Mouse (Mus musculus) midbrain, embryonic 11.5 days (tissue): ENCODE data around the gene Tssk6. TPM values are rescaled to one million over a fixed set of nuclear protein-coding genes. Genes with fewer than 3 reads are reported as not detected.

Experiments
- ATAC-seq: fragments of 200-750 bp; cut with Nextera tagmentation; 2 replicates; pipeline ENCODE4 v1.8.0; 2017; ENCODE audit warnings: moderate TSS enrichment, moderate library complexity; ENCODE audit not compliant: low FRiP score
- DNase-seq: peaks from one replicate; pipeline ENCODE4 v3.0.0; 2015; ENCODE audit warnings: low spot score; ENCODE audit errors: missing footprints
- H3K27ac ChIP-seq: fragments of 300-500 bp; sonication (generic); 2 replicates; pipeline ENCODE4 v1.5.1; 2014; ENCODE audit warnings: low read depth, low read length
- H3K27me3 ChIP-seq: fragments of 300-500 bp; sonication (generic); 2 replicates; pipeline ENCODE4 v1.6.1; 2014; ENCODE audit warnings: mild to moderate bottlenecking, low read length, moderate library complexity, mixed read lengths; ENCODE audit not compliant: control insufficient read depth, insufficient read depth
- H3K36me3 ChIP-seq: fragments of 300-500 bp; sonication (generic); 2 replicates; pipeline ENCODE4 v1.6.1; 2014; ENCODE audit warnings: mild to moderate bottlenecking, low read length, moderate library complexity, mixed read lengths; ENCODE audit not compliant: control insufficient read depth, insufficient read depth
- H3K4me1 ChIP-seq: fragments of 300-500 bp; sonication (generic); 2 replicates; pipeline ENCODE4 v1.6.1; 2014; ENCODE audit warnings: low read length; ENCODE audit not compliant: control insufficient read depth, insufficient read depth
- H3K4me2 ChIP-seq: fragments of 300-500 bp; sonication (generic); 2 replicates; pipeline ENCODE4 v1.6.1; 2014; ENCODE audit warnings: mild to moderate bottlenecking, moderate library complexity
- H3K4me3 ChIP-seq: fragments of 300-500 bp; sonication (generic); 2 replicates; pipeline ENCODE4 v1.5.1; 2014; ENCODE audit warnings: low read depth, low read length
- H3K9ac ChIP-seq: fragments of 300-500 bp; sonication (generic); 2 replicates; pipeline ENCODE4 v1.6.1; 2014; ENCODE audit warnings: low read length
- H3K9me3 ChIP-seq: fragments of 300-500 bp; sonication (generic); 2 replicates; pipeline ENCODE4 v1.6.1; 2016; ENCODE audit warnings: low read length; ENCODE audit not compliant: control insufficient read depth
- WGBS: fragments of 180-500 bp; shearing (Covaris S2); extraction: QIAGEN DNeasy Blood & Tissue Kit; methylation state at CpG from one replicate; pipeline ENCODE4 v1.1.7; 2014; 5-methylcytosine and 5-hydroxymethylcytosine counted together
- polyA plus RNA-seq: library from polyadenylated mRNA; unstranded; fragments of >200 nt; fragmentation: Nextera tagmentation; extraction: Ambion mirVana; gene quantifications from 2 replicates; pipeline ENCODE4 v1.2.1, GENCODE M21; 2014

Tssk6 gene
- polyA plus RNA-seq, 1 experiment from 2014 or later: 3.4 TPM

- peaks cover 12% of the 10 kb centered on the region; the same call in 1 of the 2 replicates for H3K36me3 ChIP-seq
- no peak overlapping the region for H3K9ac ChIP-seq
- ATAC-seq (no peak), DNase-seq (peak; percentile 69)
- H3K4me1 ChIP-seq: peaks cover 13% of the 10 kb centered on the region
- H3K4me3 ChIP-seq: no peak overlapping the region
- WGBS: 90% methylated on average over 2 of the region's 2 CpGs
- no peaks in the 10 kb centered on the region for H3K27me3 ChIP-seq
- no peak overlapping the region for H3K4me2 ChIP-seq
- no peaks in the 10 kb centered on the region for H3K9me3 ChIP-seq
- no peak overlapping the region for H3K27ac ChIP-seq
Observed at GRCm38 (mm10) chr8:69906260-69906659, 4.3 kb downstream of the Tssk6 start.

GRCm38 (mm10) chr8:69907106-69907505 lies 5.1 kb downstream of the Tssk6 start:
- WGBS: 89% methylated on average over 2 of the region's 2 CpGs
- DNase-seq (no peak), ATAC-seq (no peak)
- Histone ChIP-seq H3K27me3 (no peaks in the 10 kb centered on the region), H3K4me3 (no peak overlapping the region), H3K36me3 (peaks cover 18% of the 10 kb centered on the region; the same call in 1 of the 2 replicates), H3K9ac (no peak overlapping the region), H3K27ac (no peak overlapping the region), H3K4me2 (no peak overlapping the region), H3K4me1 (peaks cover 8% of the 10 kb centered on the region), H3K9me3 (no peaks in the 10 kb centered on the region)

- DNase-seq: no peak
- Histone ChIP-seq H3K36me3 (peaks cover 37% of the 10 kb centered on the region), H3K9me3 (no peaks in the 10 kb centered on the region), H3K27ac (no peak overlapping the region), H3K4me1 (no peaks in the 10 kb centered on the region), H3K27me3 (no peaks in the 10 kb centered on the region), H3K9ac (no peak overlapping the region), H3K4me3 (no peak overlapping the region), H3K4me2 (no peak overlapping the region)
- ATAC-seq: no peak
- WGBS: 92% methylated on average over 13 of the region's 13 CpGs
Observed at GRCm38 (mm10) chr8:69911917-69912316, 9.9 kb downstream of the Tssk6 start.

GRCm38 (mm10) chr8:69912478-69913074 lies 10.6 kb downstream of the Tssk6 start:
- ATAC-seq (no peak), DNase-seq (no peak)
- no peaks in the 10 kb centered on the region for H3K27me3 ChIP-seq
- H3K9me3 ChIP-seq: no peaks in the 10 kb centered on the region
- no peaks in the 10 kb centered on the region for H3K4me1 ChIP-seq
- peaks cover 37% of the 10 kb centered on the region for H3K36me3 ChIP-seq
- H3K27ac ChIP-seq: no peak overlapping the region
- WGBS: 89% methylated on average over 12 of the region's 12 CpGs
- no peak overlapping the region for H3K9ac ChIP-seq
- no peak overlapping the region for H3K4me3 ChIP-seq
- no peak overlapping the region for H3K4me2 ChIP-seq

GRCm38 (mm10) chr8:69914526-69914925 lies 12.5 kb downstream of the Tssk6 start:
- 91% methylated on average over 4 of the region's 4 CpGs for WGBS
- no peaks in the 10 kb centered on the region for H3K4me1 ChIP-seq
- DNase-seq: no peak
- H3K36me3 ChIP-seq: peaks cover 39% of the 10 kb centered on the region
- H3K4me2 ChIP-seq: no peak overlapping the region
- no peak overlapping the region for H3K9ac ChIP-seq
- no peak overlapping the region for H3K4me3 ChIP-seq
- H3K9me3 ChIP-seq: no peaks in the 10 kb centered on the region
- ATAC-seq: no peak
- H3K27ac ChIP-seq: no peak overlapping the region
- H3K27me3 ChIP-seq: no peaks in the 10 kb centered on the region

- Histone ChIP-seq H3K9ac (no peak overlapping the region), H3K27ac (no peak overlapping the region), H3K4me1 (peaks cover 10% of the 10 kb centered on the region), H3K27me3 (no peaks in the 10 kb centered on the region), H3K9me3 (no peaks in the 10 kb centered on the region), H3K4me2 (no peak overlapping the region), H3K4me3 (no peak overlapping the region), H3K36me3 (peaks cover 32% of the 10 kb centered on the region)
- ATAC-seq (no peak), DNase-seq (peak; percentile 82)
- 39% methylated on average over 5 of the region's 5 CpGs for WGBS
Observed at GRCm38 (mm10) chr8:69915748-69916147, 13.8 kb downstream of the Tssk6 start.

- Histone ChIP-seq H3K4me2 (no peak overlapping the region), H3K4me1 (peaks cover 16% of the 10 kb centered on the region), H3K9ac (no peak overlapping the region), H3K27ac (no peak overlapping the region), H3K9me3 (no peaks in the 10 kb centered on the region), H3K27me3 (no peaks in the 10 kb centered on the region), H3K4me3 (no peak overlapping the region), H3K36me3 (peaks cover 12% of the 10 kb centered on the region; the same call in 1 of the 2 replicates)
- ATAC-seq (peak; percentile 14), DNase-seq (no peak)
Observed at GRCm38 (mm10) chr8:69918506-69918905, 16.5 kb downstream of the Tssk6 start.

GRCm38 (mm10) chr8:69919010-69919409 lies 17.0 kb downstream of the Tssk6 start:
- Histone ChIP-seq H3K27ac (no peak overlapping the region), H3K27me3 (no peaks in the 10 kb centered on the region), H3K36me3 (peaks cover 8% of the 10 kb centered on the region; the same call in 1 of the 2 replicates), H3K4me3 (no peak overlapping the region), H3K9me3 (no peaks in the 10 kb centered on the region), H3K4me1 (peaks cover 16% of the 10 kb centered on the region), H3K9ac (no peak overlapping the region), H3K4me2 (no peak overlapping the region)
- DNase-seq (peak; percentile 97), ATAC-seq (peak; percentile 52)
- WGBS: 83% methylated on average over 1 of the region's 1 CpGs

- H3K4me3 ChIP-seq: no peak overlapping the region
- no peaks in the 10 kb centered on the region for H3K27me3 ChIP-seq
- DNase-seq: peak; percentile 95
- ATAC-seq: peak; percentile 75
- H3K27ac ChIP-seq: peak overlapping the region; percentile 42
- H3K9me3 ChIP-seq: no peaks in the 10 kb centered on the region
- peak overlapping the region; percentile 14; the same call in 1 of the 2 replicates for H3K4me2 ChIP-seq
- peaks cover 2% of the 10 kb centered on the region; the same call in 1 of the 2 replicates for H3K36me3 ChIP-seq
- peaks cover 16% of the 10 kb centered on the region for H3K4me1 ChIP-seq
- 52% methylated on average over 11 of the region's 11 CpGs for WGBS
- H3K9ac ChIP-seq: peak overlapping the region; percentile 35
Observed at GRCm38 (mm10) chr8:69919876-69920662, 18.1 kb downstream of the Tssk6 start.
